Mouse (Mus musculus) kidney, postnatal 10 days (tissue): ENCODE measurements around the gene Caskin2.
"Not testable (repeated sequence)": the region's sequence is repeated elsewhere in the genome, so short reads cannot be mapped to it uniquely, and the experiment has no call there.

Experiments
- DNase-seq: peaks from one replicate; pipeline ENCODE4 v3.0.0; 2021; ENCODE audit warnings: mixed read lengths

Caskin2 gene

DNA sequence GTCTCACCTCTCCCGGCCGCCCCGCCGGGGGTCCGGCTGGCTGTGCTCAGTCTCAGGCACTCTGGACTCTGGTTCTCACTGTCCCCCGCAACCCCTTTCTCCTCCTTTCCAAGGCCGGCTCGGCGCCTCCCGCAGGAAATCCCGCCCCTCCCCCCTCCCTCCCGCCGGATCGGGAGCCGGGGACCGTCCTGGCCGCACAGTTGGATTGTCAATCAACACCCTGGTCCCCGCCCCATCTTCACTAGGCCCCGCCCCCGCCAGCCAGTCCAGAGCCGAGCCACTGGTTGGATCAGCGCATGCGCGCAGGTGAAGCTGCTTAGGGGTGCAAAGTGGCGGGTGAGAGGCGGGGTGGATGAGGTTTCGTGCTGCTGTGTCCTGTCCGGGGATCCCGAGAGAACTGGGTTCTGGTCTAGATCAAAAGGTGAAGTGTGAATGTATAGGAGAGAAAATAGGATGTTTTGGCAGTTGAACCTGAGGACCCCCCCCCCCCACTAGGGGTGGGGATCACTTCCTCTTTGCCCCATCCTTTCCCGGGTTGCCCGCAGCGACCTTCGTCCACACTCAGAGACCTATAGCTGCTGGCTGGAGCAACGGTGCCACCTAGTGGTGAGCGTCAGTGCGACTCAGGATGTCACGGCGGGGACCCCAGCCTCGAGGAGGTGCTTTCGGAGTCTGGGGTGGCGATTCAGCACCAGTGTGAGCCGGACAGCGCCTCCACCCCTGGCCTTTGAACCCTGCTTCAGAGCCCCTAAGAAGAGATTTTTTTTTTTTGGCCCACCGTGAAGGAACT is at the start of gene Caskin2:
Gene Caskin2 (minus strand): TSS at position 133 of the 790 bp plus-strand sequence.
- DNase-seq = peak; percentile 99

DNA sequence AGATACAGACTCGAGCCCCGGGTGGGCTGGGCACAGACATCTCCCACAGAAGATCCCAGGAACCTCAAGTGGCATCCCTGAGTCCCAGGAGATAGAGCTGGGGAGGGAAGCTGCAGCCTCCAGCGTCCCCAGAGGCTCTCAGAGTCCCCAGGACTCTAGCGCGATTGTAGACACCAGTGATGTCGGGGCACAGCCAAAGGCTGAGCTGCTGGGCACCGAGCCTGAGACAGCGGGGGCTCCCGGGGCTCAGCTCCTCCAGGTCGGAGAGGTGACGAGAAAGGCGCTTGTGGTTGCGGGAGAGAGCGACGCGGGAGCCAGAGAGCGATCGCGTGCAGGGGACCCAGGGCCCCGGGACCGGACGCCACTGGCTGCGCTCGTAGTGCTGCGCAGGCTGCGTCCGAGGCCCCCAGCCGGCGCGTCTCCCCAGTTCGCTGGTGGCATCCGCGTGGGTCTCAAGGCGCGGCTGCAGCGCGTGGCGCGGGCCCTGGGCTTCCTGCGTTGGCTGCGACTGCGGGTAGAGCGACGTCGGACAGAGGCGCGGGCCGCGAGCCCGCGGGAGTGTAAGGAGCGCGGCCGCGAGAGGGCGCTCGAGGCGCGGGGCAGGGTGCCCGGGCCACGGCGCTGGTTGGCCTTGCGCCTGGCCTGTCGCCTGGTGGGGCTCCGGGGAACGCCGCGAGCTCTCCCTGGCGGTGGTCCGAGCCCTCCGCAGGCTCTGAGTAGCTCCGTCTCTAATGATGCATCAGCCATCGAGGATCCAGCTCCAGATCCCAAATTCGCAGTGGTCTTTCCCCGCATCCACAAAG is 45.9 kb upstream of the Caskin2 start:
- DNase-seq = peak; percentile 95

DNA sequence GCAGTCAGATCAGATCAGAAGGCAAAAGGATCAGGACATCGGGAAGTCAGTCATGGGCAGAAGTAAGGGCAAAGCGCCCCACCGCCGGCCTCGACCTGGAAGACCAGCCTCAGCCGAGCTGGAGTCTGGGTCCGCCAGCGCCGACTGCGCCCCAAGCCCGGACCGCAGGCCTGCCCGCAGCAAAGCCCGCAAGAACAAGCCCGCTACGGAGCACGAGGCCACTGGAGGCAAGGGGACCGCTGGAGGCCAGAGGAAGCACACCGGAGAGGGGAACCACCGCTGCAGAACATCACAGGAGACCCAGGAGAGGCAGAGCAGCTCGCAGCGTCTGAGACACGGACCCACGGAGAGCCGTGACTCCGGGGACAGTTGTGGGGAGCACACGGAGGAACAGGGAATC is 44.9 kb upstream of the Caskin2 start, which contains the start of gene Myo15b:
Gene Myo15b (plus strand): TSS at position 53 of the 400 bp plus-strand sequence.
- DNase-seq = no peak

DNA sequence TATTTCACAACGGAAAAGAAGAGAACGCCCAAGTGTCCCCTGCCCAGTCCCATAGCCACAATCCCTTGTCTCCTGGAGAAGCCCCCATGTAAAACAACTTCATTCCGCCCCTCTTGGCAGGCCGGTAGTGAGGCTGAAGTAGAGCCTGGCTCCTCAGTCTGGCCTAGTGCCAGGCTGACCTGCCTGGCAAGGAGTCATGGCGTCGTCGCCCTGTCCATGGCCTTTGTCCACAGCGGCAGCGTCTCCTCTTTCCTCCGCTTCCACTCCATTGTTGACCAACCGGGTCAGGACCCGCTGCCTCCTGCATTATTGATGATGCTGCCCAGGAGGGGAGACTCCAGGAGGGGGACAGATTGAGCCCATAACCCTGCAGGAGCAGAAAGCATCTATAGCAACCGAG is 44.5 kb upstream of the Caskin2 start:
- DNase-seq = peak; percentile 52

DNA sequence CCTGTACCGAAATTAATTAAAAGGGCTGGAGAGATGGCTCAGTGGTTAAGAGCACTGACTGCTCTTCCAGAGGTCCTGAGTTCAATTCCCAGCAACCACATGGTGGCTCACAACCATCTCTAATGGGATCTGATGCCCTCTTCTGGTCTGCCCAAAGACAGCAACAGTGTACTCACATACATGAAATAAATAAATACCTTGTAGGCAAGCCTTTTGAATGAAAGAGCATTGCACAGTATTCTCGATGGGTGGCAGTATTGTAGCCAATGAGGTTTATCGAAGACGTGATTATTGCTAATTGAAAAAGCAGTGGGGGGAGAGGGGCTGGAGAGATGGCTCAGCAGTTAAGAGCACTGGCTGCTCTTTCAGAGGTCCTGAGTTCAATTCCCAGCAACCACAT is 43.7 kb upstream of the Caskin2 start:
- DNase-seq = not testable (repeated sequence)

DNA sequence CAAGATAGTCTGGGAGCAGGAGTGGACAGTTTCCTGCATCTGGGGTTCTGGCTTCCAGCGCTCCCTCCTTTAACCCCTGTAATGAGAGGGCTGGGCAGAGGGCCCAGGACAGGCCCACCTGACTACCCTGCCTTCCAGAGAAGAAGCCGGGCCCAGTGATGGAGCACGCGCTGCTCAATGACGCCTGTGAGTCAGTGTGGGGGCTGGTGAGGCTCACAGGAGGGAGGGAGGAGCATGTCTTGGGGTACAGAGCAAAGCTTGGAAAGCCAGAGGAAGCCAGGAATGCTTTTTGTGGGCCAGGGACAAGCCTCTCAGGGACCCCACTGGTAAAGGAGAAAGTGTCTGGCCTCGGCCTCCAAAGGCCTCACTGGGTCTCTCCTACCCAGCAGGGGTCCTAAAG is 41.2 kb upstream of the Caskin2 start:
- DNase-seq = no peak

DNA sequence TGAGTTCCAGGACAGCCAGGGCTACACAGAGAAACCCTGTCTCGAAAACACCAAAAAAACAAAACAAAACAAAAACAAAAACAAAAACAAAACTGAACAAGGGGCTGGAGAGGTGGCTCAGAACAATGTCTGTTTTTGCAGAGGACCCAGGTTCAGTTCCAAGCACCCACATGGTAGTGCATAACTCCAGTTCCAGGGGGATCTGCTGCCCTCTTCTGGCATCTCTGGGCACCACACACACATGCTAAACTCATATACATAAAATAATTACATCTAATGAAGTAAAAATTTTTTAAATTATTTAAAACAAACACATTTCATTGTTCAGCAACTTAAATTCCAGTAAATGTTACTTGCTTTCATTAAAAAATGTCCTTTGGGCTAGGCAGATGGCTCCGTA is 32.4 kb upstream of the Caskin2 start:
- no peak for DNase-seq

DNA sequence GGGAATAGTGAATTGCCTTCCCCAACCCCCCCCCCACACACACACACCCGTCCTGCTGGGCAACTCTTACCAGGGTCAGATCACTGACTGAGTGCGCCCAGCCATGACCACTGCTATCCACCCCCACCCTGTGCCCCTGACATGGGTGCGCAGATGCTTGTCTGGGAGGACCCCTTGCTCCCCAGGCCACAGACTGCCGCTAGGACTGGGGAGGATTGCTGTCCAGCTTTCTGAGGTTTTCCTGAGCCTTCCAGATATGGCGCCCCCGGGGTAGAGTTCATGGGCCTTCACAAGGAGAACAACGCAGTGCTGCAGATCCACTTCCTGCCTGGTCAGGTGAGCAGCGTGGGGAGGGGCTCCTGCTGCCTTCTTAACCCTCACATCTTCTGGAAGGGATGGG is 30.8 kb upstream of the Caskin2 start:
- peak; percentile 68 for DNase-seq

DNA sequence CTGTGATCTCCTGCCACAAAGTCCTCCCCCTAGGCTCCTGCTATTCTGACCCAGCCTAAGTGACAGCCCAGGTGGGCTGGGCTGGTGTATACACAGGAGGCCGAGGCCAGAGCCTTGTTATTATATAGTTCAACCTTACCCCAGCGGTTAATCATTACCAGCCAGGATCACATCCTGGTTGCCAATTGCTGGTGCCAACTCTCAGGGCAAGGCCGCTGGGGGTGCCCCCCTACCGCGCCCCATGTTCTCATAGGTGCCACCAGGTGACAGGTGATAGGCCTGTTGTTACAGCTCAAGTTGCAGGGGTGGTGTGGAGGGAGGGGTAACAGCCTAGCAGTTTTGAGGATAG is 30.4 kb upstream of the Caskin2 start:
- peak; percentile 87 for DNase-seq

DNA sequence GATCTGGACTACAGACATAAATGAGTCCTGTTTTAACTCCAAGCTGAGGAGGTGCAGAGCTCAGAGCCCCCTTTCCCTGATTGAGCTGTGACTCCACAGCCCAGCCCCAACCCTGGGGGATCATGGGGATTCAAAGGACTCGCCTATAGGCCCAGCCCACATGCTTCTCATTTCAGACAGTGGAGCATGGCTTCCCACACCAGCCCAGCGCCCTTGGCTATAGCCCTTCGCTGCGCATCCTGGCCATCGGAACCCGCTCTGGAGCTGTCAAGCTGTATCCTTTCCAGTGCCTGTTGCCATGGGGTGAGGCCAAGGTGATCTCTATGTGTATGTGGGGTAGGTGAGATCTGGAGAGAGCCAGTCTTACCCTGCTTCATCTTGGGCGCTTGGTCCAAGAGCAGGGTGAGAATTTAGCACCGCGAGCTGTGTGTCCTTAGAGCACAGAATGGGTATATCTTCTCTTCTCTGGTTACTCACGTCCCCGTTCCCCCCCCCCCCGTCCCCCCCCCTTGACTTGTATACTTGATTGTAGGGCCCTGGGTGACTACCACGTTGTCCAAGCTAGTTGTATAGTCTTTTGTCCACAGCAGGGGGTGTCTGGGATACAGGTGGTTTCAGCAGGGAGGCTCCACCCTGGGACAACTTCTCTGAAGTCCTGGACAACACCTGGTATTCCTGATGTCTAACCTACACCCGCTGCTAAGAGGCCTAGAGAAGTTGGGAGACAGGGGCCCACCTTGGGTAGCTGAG is 29.9 kb upstream of the Caskin2 start:
- DNase-seq = no peak

DNA sequence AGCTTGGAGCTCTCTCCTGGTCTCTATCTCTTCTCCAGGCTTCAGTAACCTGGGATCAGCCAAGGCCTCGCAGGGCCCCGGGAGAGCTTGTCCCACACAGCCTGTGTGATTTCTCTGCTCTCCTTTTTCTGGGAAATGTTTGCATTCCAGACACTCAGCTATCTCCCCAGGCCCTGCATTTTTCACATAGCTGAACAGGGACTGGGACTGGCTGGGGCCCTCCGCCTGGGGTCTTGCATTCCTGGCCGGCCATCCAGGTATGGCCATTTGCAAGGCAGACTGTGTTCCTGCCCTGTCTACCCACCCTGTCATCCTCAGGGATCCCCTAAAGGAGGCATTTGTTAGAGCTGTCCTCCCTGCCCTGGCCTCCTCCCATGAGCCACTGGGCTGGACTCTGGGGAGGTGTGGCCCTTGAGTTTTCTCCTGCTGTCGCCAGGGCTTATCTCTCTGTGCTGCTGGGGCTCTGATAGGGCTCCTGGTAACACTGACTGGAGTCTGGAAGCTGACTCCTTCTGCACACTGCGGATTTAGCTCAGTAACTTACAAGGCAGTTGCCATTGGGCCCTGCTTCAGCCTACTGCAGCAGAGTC is 28.6 kb upstream of the Caskin2 start:
- DNase-seq = no peak

DNA sequence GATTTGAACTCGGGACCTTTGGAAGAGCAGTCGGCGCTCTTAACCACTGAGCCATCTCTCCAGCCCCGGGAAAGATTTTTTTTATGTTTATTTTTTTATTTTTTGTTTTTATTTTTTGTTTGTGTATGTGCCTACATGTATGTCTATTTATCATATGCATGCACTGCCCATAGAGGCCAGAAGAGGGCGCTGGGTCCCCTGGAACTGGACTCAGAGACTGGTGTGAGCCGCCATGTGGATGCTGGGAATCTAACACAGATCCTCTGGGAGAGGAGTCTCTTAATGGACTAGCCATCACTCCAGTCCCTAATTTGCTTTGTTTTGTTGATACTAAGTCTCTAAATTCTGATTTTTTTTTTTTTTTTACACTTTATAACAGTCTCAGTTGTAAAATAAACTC is 27.6 kb upstream of the Caskin2 start:
- no peak for DNase-seq

DNA sequence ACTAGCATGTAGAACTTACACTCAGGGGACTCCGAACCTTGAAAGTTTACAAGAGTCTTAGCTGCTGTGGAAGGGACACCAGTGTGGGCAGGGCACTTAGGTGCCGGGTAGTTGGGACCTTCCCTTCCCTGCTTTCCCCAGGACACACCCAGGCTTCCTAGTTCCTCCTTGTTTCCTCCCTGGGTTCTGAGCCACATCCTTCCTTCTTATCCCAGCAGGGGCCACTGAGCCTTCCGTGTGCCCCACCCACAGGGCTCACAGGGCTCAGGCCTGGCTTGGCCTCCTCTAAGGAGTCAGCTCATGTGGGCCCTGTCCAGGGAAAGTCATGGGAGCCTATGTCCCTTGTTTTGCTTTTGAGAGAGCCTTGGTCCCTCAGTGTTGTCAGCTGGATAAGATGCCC is 26.3 kb upstream of the Caskin2 start:
- DNase-seq = no peak

DNA sequence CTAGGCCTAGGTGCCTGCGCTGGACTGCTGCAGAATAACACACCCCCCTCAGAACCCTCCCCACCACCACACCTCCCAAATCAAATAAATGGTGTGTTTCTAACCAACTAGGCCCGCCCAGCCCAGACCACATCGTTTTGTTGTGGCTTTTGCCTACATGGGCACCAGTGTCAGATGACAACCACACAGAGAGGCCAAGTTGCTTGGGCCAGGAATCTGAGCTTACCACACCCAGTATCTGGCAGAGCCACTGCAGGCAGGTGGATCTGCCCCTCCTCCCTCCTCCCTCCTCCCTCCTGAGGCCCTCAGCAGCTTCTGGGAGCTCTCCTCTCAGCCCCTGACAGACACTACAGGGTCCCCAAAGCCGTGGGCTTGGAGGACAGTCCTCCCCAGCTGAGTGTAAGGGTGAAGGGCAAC is 25.5 kb upstream of the Caskin2 start:
- DNase-seq = no peak

DNA sequence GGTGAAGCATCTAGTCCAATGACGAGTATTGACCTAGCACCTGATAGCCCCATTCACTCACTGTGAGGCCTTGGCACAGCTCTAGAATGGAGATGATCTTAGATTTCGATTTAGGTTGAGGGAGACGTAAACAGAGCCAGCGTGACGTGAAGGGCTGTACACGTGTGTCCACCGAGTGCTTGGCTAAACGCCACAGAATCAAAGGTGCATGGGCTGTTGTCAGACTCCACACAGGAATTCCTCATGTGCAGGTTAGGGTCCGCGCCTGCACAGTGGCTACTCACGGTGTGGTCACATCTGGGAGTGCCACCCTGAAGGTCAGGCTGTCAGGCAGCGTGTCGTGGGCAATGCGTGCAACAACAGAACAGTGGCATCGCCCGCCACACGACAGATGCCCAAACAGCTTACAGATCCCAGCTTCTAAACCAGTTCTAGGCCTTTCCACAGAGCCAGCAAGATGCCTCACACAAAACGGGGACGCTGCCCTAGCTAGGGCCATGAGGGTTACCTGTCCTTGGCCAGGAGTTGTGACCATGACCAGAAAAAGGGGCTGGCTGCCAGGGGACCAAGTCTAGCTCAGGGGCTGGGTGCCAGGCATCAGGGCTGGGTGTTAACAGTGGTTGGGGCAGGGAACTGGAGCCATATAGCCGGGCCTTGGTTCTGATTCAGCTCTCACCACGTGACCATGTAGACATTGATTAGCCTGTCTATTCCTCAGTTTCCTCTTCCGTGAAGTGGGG is 24.3 kb upstream of the Caskin2 start:
- no peak for DNase-seq

DNA sequence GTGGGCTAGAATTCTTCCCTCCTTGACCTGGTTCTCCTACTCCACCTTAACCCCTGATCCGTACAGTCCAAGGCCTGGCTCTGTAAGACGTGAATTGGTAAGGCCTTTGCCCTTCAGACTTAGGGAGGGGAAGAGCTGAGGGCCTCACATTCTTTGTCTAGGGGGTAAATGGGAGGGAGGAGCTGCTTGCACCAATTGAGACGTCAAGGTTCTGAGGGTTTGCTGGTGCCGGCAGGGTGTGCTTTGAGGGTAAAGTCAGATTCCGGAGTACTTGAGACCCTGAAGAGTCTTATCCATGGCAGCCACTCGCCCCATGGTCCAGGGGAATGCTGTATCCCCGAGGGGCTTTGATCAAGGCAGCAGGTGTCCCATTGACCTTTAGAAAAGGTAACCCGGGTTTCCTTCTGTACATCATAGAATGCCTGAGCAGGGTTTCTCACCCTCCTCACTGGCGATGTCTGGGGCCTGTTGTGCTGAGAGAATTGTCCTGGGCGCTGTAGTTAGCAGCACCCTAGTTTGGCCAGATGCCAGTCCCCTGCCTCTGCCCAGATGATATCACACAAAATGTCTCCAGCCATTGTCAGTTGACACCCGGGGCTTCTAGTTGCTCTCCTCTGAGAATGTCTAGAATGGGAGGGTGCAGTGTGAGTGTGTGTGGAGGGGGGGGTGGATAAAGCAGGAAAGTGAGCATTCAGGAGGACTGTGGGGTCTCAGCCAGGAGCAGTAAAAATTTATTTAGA is 23.4 kb upstream of the Caskin2 start:
- DNase-seq = peak; percentile 59

DNA sequence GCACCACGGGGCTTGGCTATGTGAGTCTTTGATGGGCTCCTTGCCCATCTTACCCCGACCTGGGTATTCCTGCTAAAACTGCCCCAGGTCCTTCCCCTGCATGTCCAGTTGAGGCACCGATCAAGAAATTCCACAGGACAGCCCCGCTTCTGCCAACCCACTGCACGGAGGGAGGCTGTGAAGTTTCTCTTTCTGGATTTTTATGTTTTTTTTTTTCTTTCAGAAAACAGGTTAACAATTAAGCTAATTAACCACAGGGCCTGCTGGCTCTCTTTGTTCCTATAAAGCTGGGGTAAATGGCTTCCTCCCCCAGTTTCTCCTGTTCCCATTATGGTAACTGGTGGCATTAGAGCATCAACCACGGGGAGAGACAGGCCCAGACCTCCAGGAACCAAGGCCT is 20.6 kb upstream of the Caskin2 start:
- DNase-seq = no peak

DNA sequence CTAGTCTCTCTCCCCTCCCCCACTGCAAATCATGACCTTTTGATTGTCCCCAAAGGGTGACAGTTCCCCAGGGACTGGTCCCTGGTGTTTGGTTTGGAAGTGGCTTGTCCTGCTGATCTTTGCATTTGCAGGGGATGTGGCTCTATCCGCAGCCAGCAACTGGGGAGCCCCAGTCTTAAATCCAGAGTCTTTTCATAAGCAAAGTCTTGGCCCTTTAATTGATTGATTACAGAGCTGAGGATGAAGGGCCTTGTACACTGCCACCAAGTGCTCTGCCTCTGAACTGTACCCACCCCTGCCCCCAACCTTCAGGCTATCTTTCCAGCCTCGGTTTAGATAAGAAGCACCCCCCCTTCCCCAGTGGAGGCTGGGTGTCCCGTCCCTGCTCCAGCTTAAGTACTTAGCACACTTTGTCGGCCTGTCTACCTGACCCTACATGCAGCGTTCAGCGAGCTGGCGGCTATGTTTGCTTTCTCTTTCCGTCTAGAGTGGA is 19.6 kb upstream of the Caskin2 start:
- DNase-seq = peak; percentile 72

DNA sequence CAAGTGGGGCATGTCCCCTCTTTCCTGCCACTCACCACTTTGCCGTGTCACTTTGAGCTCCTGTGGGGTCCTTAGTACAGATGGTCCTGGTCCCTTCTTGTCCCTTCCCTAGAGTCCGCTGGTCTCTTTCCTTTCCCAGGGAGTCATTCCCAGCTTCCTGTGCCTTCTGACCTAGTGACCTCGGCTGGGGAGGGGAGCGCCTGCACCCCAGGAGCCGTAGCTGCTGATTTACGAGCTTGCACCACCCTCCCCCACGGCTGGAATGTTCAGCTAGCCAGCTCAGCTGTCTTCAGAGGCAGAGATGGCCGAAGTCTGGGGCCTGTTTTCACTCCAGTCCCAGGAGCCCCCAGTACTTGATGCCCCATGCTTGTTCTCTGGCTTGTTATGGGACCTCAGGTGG is 19.1 kb upstream of the Caskin2 start:
- peak; percentile 95 for DNase-seq

DNA sequence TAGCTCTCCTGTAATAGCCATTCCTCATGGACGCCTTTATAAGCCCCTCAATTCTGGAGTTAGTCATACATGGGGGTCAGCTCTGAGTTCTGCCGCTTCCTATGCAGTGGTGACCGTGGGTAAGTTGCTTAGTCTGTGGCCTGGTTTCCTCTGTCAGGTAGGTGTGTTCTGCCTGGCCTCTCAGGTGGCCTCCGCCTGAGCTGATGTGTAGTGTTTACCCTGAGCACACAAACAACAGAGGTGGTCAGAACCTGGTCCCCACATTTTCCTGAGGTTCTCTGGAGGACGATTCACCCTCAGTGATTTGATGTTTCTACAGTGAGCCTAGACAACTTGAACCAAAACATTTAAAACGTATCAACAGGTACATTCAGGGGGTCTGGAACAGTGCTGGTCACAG is 18.6 kb upstream of the Caskin2 start:
- DNase-seq = no peak

DNA sequence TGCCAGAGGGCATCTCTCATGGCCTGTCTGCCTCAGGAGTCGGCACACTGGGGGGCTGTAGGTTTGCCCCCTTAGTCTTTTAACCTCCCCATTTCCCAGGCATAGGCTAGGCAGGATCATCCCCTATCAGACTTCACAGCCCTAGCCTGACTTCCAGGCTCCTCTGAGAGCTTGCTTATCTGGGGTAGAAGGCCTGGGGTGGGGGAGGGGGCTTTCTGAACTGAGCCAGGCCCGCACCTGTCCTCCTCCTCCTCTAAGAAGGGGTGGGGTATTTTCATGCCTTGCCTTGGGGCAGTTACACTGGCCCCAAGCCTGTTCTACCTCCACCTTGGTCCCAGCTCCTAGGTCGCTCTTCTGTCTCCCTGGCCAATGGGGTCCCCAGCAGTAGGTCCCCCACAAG is 18.1 kb upstream of the Caskin2 start:
- DNase-seq = no peak
